Mouse (Mus musculus) cerebellum, adult 8-10 months (tissue): ENCODE measurements around the gene Sphkap.

Experiments used
- DNase-seq: peaks from one replicate; pipeline ENCODE4 v3.0.0; 2022

The Sphkap gene

DNA sequence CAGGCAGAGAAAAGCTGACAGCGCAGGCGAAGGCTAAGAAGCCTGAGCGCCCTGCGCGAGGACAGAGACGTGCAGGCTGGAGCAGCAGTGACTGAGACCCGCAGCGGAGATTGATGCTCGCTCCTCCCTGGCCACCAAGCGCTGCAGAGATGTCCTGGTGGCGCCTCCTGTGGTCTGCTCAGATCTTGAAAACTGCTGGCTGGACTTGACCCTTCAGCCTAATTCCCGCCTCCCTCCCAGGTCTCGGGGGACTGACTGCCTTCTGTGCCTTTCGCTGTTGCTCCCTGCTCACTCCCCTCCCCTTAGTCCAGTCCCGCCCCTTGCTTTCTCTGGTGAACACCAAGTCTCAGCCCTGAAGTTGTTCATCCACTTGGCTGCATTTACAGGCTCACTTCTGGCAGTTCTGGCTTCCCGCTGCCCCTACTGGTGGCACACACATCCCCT lies at the start of gene Sphkap:
Gene Sphkap (minus strand): TSS at position 180 of the 444 bp plus-strand sequence.
- DNase-seq, result peak; percentile 84

DNA sequence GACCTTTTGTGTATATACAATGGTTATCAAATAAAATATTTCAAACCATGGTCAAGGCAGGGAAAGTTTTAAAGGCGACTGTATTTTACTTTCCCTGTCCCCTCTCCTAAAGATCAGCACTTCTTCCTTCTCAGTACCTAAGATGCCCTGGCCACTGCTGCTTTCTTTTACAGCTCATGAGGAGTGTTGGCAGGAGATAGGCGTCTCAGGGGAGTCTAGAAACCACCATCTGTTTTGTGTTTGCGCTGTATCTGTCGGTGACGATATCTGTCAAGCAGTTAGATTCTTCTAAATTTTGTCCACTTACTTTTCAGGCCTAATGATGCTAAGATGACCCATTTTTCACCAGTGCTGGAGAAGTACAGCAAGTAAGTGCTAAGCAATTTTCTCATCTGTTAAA lies 43.3 kb upstream of the Sphkap start:
- peak; percentile 69 for DNase-seq

DNA sequence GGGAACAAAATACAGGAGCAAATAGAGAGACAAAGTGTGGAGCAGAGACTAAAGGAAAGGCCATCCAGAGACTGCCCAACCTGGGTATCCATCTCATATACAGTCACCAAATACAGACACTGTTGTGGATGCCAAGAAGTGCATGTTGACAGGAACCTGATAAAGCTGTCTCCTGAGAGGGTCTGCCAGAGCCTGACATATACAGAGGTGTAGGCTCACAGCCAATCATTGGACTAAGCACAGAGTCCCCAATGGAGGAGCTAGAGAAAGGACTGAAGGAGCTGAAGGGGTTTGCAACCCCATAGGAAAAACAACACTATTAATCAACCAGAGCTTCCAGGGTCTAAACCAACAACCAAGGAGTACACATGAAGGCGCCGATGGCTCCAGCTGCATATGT lies 32.4 kb upstream of the Sphkap start:
- DNase-seq, result no peak

DNA sequence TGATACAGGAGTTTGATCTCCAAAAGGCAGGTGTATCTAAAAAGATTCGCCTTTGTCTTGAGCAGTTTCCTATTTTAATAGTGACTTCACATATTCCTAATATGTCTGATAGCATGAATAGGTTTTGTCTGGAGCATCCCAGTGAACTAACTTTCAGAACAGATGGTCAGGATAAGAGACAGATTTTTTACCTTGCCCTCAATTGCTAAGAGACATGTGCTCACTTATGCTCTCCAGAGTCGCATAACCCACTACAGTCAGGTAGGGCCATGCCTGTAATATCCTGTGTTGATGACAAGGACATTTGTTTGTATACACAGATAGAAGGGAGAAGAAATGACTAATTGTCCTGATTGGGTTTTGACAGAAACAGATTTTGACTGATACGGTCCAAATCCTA lies 25.9 kb upstream of the Sphkap start:
- DNase-seq, result no peak

DNA sequence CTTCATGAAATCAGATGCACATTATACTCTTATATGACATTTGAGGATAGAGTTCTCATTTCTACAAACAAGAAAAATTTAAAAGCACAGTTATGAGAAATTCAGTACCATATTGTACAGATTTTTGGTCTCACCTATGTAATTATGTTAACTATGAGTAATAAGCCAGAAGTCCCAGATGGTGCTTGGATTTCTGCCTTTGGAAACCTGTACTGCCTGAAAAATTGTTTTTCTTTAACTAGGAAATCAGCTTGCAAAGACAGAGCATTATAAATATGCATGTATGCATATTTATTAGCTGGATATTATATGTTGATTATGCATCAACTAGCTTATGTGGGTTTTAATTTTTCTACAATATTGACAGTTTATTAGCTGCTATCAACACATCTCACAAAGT lies 21.9 kb upstream of the Sphkap start:
- peak; percentile 48 for DNase-seq

DNA sequence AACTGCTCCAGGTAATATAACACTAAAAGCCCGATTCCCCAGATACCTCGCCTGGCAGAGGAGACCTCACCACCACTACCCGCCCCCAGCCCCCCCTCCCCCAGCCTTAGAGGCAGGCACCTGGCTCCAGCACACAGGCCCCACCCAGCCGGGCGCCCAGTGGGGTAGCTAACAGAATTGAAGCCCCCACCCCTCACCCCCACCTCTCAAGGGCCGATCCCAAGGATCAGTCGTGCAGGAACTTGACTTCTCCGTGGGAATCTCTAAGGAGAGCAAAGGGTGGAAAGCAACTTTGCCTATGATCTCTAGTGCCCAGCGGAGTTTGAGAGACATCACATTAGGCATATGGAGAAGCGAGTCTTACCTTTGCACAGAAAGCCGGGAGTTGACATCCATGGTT lies 384 bp downstream of the Sphkap start:
- no peak for DNase-seq

DNA sequence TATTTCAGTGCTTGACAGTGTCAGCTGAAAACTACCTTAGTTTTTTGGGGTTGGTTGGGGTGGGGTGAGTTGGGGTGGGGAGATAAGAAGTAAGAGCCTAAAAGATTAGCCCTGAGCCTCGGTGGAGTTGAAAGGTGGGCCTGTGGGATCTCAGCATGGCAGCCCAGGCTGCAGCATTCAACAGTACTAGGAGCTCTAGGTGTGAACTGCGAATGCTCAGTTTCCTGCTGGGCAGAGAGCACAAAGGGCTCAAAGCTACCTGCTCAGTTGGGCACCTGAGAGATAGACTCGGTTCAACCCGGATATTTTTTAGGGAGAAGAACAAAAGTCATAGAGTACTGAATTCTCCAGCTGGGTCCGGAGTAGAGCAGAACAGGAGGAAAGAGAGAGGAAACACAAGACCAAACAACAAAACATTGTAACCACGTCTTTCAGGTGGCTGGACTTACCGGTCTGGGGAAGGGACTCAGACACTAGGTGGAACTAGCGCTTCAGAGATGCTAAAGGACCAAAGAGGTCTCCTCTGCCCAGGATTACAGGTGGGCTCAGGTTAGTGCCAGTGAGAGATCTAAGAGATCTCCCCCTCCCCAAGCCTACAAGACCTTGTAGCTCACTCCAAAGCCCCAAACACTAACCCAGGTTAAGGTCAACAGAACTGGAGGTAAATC lies 984 bp downstream of the Sphkap start:
- DNase-seq, result peak; percentile 72

DNA sequence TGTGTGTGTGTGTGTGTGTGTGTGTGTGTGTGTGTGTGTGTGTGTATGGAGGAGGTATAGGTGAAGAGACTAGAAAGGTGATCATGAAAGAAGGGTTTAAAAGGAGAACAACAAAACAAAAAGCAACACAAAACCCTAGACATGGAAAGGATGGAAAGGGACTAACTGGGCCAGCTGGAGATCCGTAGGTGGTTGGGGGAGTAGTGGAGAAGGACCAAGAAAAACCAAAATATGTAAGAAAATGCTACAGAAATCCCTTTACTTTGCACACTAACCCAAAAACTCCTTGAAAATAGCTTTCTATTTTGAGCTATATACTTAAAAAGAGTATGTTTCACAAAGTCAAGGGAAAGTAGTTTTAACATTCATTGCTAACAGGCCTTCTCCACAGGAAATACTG lies 6.9 kb downstream of the Sphkap start:
- DNase-seq, result no peak

DNA sequence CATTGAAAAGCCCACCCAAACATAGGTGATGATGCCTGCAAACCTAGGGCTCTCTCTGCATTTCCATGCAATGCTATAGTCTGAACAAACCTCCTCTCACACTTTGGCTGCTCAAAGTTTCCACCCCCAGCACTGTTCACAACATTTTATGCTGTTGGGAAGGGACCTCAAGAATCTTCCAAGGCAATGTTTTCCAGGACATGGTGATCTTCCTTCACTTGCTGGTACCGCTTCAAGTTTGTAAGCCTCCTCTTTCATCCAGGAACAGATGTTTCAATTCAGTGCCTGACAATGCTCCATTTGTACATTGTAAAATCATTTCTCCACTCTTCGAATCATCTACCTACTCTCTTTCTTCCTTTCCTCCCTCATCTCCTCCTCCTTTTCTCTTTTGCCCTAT lies 11.7 kb downstream of the Sphkap start:
- DNase-seq, result no peak

DNA sequence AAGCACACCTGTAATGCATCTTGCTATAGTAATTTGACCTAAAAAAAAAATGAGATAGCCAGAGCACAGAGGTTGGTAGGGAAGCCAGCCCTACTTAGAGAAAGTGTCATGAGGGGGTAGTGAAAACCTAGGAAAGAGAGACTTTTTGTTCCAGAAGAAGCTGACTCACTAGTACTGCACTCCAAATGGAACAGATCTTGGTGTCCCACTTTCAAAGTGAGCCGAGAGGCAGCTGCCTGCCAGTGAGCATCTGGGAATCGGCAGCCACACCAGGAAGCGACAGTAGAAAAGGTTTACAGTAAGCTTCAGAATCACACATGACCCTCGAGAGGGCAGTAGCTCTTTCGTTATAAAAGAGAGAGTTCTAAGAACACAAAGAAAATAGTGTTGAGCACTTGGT lies 12.4 kb downstream of the Sphkap start:
- DNase-seq, result no peak

DNA sequence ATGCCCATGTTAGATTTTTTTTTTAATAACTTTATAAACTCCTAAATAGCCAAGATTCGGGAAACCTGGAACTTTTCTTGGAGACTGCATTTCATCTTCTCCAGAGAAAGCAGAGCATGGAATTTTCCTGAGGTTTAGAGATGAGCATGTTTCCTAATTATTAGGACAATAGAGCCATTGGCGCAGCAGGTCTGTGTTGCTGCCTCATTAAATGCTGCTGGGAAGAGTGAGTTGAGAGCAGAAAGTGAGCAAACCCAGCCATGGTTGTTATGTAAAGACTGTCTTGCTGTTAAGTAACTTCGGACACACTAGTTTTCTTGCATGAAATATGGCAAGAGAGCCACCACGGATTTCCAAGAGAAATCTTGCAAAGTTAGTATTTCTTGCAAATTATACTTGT lies 18.6 kb downstream of the Sphkap start:
- no peak for DNase-seq

DNA sequence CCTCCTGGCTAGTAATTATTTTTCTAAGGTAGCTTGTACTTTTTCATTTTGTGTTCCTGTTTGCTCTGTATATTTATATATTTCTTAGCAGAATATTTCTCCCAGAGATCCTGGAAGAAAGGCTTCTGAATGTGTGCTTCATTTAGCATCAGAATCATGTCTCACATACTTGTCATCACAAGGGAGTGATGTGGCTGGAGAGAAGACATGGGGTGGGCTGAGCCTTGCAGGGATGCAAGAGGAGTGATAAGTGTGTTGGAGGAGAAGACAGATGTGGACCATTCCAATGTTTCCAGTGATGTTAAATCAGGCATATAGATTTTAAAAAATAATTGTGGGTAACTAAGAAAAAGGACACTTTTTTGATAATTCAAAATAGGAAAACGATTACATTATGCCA lies 30.6 kb downstream of the Sphkap start:
- no peak for DNase-seq

DNA sequence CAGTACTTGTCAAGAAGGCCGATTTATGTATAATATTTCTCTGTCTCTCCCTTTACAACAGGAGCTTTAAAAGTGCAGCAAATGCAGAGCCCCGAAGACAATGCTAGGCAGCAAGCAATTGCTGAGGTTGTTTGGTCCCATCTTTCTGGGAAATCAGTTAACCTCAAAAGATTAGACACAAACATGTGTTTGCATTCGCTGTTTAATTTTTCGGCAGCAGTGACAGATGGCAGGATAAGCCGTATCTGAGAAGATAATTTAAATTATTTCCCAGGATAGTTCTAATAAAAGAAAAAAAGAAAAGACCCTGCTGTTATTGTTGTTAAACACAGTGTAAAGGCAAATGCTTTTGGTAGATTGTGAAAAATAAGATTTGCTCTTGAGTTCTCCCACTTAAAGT lies 41.5 kb downstream of the Sphkap start:
- DNase-seq, result no peak

DNA sequence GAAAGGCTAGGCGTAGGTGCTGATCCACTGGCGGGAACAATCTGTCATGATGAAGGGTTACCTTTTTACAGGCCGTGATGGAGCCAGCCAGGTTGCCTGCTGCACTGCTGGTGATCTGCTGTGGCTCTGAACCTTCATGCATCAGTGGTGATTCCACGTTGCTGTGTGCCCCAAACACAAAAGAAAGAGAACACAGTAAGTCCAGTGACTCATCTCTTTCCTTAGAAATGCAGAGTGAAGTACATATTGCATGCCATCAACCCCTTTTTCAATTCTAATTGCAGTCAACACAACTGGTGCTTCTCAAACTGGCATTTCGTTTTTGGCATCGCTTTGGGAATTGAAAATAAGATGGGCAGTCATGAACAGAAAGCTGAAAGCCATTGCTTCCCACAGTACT lies 45.8 kb downstream of the Sphkap start:
- peak; percentile 39 for DNase-seq

DNA sequence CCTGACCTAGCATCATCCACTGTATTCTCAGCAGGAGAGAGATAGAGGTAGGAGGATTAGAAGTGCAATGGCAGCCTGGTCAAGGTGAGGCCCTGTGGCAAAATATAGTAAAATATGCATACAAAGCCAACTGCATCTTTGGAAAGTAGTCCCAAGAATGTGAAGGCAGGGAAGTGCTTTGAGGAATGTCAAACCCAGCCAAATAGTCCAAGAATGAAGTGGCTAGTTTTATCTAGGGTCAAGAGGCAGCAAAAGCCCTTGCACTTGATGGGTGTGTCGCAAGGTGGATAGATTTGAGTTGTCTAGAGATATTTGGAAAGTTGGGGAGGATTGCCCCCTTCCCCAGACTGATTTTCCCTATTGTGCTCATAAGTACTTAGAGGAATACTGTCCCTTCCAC lies 61.5 kb downstream of the Sphkap start:
- no peak for DNase-seq

DNA sequence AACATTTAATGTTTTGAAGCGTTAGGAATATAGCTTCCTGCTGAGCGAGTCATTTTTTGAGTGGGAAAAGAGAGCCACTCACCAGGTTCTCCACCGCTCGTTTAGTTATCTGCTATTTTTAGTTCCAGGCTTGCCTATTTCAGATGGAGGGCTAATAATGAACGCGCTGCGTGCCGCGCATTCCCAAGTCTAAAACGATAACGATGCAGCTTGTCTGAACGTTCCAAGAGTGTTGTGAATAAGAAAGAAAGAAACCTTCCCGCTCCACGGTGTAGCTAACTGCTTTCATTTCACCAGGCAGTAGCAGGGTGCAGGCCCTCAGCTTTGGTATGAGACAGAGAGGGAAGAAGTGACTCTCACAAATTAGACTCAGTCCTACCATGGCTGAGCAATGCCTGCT lies 62.4 kb downstream of the Sphkap start:
- no peak for DNase-seq

DNA sequence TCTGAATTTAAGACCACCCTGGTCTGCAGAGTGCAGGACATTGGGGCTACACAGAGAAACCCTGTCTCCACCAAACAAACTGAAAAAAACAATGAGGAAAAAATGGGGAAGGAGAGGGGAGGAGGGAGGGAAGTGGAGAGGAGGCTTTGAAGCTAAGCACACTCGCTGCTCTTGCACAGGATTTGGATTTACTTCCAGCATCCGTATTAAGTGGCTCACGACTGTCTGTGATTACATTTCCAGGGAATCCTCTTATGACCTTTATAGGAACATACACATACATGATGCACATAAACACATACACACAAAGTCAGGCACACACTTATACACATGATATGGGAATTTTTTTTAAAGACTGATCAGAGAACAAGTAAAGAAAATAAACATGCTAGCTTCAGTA lies 62.9 kb downstream of the Sphkap start:
- DNase-seq, result no peak

DNA sequence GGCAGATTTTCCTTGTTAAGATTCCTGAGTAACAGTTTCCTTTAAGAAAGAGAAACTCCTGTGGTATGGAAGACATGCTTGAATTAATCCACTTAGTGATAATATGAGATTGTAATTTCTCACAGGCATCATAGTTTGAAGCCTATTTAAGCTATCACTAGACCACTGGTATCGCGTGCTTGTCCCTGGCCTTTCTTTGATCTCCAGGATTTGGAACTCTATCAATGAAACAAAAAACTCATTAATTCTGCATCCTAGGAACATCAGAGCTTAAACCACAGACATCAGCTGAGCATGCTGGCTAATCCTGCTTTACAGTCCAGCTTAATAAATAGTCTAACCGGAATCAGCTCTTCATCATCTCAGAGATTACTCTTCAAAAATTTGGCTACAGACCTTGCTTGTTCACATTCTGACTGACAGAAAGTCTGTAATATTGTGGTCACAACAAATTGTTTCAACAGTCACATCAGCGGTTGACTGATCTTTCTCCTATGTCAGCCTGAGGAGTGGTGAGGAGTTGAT lies 65.2 kb downstream of the Sphkap start:
- DNase-seq, result no peak

DNA sequence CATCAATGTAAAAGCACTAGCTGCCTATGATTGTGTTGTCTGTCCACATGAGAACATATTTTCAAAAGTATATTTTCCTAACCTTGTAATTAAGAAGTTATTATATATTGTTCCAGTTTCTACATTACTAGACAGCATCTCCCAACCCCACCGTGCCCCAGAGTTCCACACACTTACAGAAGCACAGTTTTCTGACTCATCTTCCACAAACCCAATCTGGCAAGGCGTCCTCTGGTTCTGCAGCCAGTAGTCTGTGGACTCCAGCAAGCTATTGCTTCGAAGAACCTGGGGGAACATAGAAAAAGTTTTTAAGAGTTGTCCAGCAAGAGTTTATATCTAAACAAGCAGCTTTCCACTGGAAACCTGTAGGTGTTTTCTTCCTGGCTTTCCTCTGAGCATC lies 68.6 kb downstream of the Sphkap start:
- DNase-seq, result no peak

DNA sequence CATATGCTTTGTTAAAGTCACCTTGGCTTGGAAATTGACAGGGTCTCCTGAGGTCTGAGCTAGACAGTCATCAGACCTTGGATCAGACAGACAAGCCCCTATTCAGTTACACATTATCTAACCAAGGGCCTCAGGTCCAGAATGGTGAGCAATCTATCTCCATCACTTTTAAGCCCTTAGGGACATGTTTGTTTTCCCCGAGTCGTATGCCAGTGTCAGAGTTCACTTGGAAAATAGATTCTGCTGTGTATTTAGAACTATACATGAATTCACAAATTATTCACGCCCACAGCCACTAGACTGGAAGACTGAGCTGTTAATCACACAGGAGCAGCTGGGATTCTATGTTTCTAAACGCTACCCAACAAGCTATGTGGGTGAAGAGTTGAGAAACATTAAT lies 91.1 kb downstream of the Sphkap start:
- DNase-seq, result no peak

DNA sequence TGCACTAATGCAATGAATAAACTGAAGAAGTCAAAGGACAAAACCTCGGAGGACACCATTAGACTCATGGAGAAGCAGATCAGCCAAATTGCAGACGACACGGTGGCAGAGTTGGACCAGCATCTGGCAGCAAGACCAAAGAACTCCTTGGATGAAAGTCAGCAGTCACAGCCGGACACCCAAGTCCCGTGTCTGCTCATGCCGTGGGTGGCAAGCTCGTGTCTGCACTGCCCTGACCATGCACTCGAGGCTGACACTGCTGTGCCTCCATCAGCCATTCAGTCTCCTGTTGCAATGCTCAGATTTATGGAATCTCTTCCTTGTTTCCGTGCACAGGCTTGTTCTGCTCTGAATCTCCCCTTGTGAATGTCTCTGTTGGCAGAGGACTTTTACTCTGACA lies 92.9 kb downstream of the Sphkap start:
- DNase-seq, result peak; percentile 38

DNA sequence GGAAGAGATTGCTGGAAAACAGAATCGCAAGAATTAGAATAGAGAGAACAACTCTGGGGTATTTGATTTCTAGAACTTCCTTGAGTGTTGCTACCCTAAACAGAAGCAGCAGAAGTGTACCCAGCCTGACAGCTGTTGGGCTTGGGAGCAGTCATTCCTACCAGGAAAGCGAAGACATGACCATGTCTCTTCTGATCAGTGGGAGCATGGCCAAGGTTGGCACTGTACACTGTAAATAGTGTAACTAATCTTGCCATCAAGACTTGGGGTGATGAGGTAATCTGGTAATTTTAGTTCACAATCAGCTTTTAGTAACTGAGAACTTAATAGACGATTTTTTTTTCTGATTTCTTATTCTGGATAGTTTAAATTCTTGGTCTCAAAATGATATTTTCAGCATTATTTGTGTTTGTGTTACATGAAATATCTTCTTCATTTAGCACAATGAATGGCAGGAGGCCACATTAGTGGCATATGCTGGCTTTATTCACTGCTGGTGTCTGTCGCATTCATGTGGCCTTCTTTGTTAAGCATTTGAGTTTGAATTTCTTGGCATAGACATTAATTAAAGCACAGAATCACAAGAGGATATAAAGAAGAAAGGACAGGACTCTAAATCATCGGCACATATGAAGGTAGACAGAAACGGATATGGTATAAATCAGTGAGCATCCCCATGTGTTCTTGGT lies 96.2 kb downstream of the Sphkap start:
- DNase-seq, result no peak

DNA sequence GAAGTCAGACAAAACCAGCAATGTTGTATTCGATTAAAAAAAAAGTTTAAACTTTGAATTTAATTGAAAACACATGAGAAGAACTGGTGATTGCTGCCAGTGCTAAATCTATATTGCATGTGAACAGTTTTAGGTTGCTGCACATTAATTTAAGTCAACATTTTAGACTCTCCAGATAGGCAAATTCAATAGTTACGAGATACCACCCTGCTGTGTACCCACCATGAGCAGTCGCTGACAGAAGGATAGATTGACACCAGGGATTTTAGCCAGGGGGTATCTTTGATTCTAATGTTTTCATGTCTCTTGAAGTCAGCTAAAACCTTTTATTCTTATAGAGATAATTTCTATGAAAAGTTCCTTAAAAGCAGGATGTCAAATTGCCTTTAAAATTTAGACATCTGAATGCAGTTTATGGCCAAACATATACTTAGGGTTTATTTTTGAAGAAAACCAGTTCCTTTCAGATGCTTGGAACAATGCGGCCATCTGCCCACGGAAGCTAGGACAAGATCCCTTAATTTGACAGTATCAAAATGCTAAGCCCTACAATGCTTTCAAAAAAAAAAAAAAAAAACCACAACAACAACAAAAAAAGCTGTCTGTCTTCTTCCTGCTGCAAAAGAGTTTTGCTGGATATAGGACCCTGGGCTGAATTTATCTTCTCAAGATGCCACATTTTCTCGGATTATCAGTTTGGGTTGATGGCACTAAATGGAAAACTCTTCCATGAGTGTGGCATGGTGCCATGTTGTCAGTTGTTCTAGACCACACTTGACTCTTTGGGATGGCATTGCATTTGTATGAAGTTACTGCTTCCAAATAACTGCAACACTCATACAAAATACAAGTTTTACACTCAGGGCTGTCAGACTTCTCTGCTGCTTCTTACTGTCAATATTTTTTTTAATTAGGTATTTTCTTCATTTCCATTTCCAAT lies 110.6 kb downstream of the Sphkap start:
- DNase-seq, result no peak

DNA sequence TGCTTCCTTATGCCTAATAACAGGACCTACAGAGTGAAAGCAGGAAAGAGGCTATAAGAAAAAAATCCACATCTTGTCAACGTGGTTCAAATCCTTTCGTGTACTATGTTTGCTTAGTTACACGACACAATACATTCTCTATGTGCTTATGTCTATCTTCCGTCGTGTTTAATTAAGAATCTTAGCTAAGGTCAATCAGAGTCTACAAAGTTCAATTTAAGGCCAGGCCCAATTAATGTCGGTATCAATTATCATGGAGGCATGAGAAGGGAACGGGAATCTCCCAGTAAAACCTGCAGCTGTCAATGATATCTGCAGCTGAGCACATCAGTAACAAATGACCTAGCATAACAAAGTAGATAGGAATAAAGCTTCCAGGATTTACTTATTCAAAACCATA lies 122.1 kb downstream of the Sphkap start:
- DNase-seq, result no peak
